Comparison of ENCODE assay signal across 8 mouse cellular contexts in the genomic region with DNA sequence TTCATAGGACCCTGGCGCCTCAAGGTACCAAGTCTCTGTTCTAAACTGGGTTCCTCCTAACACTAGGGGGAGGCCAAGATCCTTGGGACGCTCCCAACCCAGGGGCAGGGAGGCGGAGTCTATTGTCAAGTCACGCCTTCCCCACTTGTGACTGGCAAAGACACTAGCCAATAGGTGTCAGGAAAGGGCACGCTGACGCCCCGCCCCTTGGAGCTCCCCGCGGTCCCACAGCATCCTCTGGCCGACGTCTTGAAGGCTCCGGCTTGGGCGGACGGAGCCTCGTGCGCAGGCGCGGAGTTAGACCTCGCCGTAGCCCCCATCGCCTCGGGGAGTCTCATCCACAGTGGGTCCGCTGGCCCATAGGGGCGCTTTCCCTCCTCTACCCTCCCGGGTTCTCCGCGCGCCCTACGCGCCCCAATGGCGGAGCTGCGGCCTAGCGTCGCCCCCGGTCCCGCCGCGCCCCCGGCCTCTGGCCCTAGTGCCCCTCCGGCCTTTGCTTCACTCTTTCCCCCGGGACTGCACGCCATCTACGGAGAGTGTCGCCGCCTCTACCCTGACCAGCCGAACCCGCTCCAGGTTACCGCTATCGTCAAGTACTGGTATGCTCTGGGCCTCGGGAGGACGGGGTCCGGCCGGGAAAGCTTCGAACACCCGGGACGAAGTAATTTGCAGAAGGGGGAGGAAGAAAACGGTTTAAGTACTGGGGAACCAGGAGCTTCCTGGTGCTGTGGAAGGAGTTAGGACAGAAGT. TPM values are rescaled to one million over a fixed set of nuclear protein-coding genes. Genes with fewer than 3 reads are reported as not detected.
A peak's percentile ranks its signal among the peaks of the same experiment; 100 is the strongest.
DNase-seq lines count a peak whose midpoint lies in the region; ATAC-seq and TF ChIP-seq lines count a peak whose summit lies in the region.

A gene (plus strand): TSS at position 211 of the 750 bp plus-strand sequence.

- TF ChIP-seq EP300 in lung, postnatal 0 days (IDR thresholded peaks at IDR 0.05), result no peak

- peak within 1 kb of the TSS; percentile 95 for H3K27ac ChIP-seq in hindbrain, embryonic 10.5 days
- peak within 1 kb of the TSS; percentile 81 for H3K27ac ChIP-seq in lung, postnatal 0 days (ENCODE audit: low read length)

- H3K4me3 ChIP-seq in hindbrain, embryonic 10.5 days, result peak within 1 kb of the TSS; percentile 88
- peak within 1 kb of the TSS; percentile 91 for H3K4me3 ChIP-seq in lung, postnatal 0 days (ENCODE audit: low read depth, low read length)

- peak within 1 kb of the TSS; percentile 44 for H3K9ac ChIP-seq in lung, postnatal 0 days (replicated peaks; ENCODE audit: low read depth)

- ATAC-seq in frontal cortex, adult (ENCODE audit: low TSS enrichment), result peak; percentile 75
- peak; percentile 87 for ATAC-seq in lung, postnatal 0 days

- H3K36me3 ChIP-seq in hindbrain, embryonic 10.5 days, result peaks cover 16% of the 10 kb centered on the region
- no peaks in the 10 kb centered on the region for H3K36me3 ChIP-seq in lung, postnatal 0 days (ENCODE audit: insufficient read depth, low read length)

- under 1% methylated on average over 57 of the region's 57 CpGs for WGBS in hindbrain, embryonic 10.5 days
- WGBS in lung, postnatal 0 days, result under 1% methylated on average over 49 of the region's 57 CpGs

- no peaks in the 10 kb centered on the region for H3K27me3 ChIP-seq in hindbrain, embryonic 10.5 days (ENCODE audit: insufficient read depth, poor library complexity, severe bottlenecking)
- no peaks in the 10 kb centered on the region for H3K27me3 ChIP-seq in lung, postnatal 0 days (replicated peaks; ENCODE audit: insufficient read depth, low read length)

- TF ChIP-seq CTCF in lung, postnatal 0 days (IDR thresholded peaks at IDR 0.05), result peak; percentile 92

- H3K4me1 ChIP-seq in hindbrain, embryonic 10.5 days (replicated peaks), result peaks cover 52% of the 10 kb centered on the region
- peaks cover 18% of the 10 kb centered on the region for H3K4me1 ChIP-seq in lung, postnatal 0 days (ENCODE audit: insufficient read depth, low read depth, low read length)

- H3K4me2 ChIP-seq in lung, postnatal 0 days (replicated peaks; ENCODE audit: low read depth, low read length), result peak within 1 kb of the TSS; percentile 95

- DNase-seq in MEL-GATA-1-ER (ENCODE audit: extremely low read depth, low read depth), result peak; percentile 98
- DNase-seq in cerebellum, adult 8-10 months, result peak; percentile 99
- peak; percentile 98 for DNase-seq in hindbrain, embryonic 10.5 days (ENCODE audit: low spot score)
- peak; percentile 99 for DNase-seq in layer of hippocampus, adult 9-11 months
- DNase-seq in lung, postnatal 0 days (ENCODE audit: low spot score), result peak; percentile 99
- DNase-seq in ovary, postnatal 14 days (ENCODE audit: low spot score), result peak; percentile 99
- DNase-seq in thymus, postnatal 14 days, result peak; percentile 99

- no peaks in the 10 kb centered on the region for H3K9me3 ChIP-seq in hindbrain, embryonic 10.5 days
- H3K9me3 ChIP-seq in lung, postnatal 0 days (ENCODE audit: low read length), result no peaks in the 10 kb centered on the region

RNA-seq across cellular contexts. Expression of the gene that starts here (rescaled TPM):
- polyA plus RNA-seq in hindbrain, embryonic 10.5 days (2016; fragmentation: Nextera tagmentation; extraction: Ambion mirVana), result 49.1 and 52.1 TPM in 2 replicates
- 13.1 and 14.2 TPM in 2 replicates for polyA plus RNA-seq in lung, postnatal 0 days (2015; fragmentation: Nextera tagmentation; extraction: Ambion mirVana)

Comparison
In these comparisons a context has a peak if more than half of its experiments do, and no peak if none do; other contexts are left out.
1. Peak in every context shown above with its lines: DNase-seq, ATAC-seq, H3K4me3 ChIP-seq and H3K27ac ChIP-seq.